Mouse (Mus musculus) cerebellum, adult 18-20 months (tissue): Measurements from ENCODE around the gene Tnfrsf13c.

ENCODE experiments used
- DNase-seq, 2 experiments: peaks; one replicate each; pipeline ENCODE4 v3.0.0; 2021

The Tnfrsf13c gene

GRCm38 (mm10) chr15:82207105-82207459, 17.1 kb downstream of the Tnfrsf13c start:
- peak; percentile 33 to 64 for DNase-seq

GRCm38 (mm10) chr15:82206365-82207104, 17.6 kb downstream of the Tnfrsf13c start:
- DNase-seq, result peak; percentile 95 to 97

GRCm38 (mm10) chr15:82204680-82205371, 19.3 kb downstream of the Tnfrsf13c start:
- DNase-seq, result peak; percentile 20 to 46

- DNase-seq, result peak; percentile 85 to 87
These were observed 20.4 kb downstream of the Tnfrsf13c start for GRCm38 (mm10) chr15:82203611-82204351.

- peak; percentile 35 to 48 for DNase-seq
These were observed 21.1 kb downstream of the Tnfrsf13c start for GRCm38 (mm10) chr15:82203090-82203489.

- peak; percentile 32 to 36 for DNase-seq
These were observed 22.1 kb downstream of the Tnfrsf13c start for GRCm38 (mm10) chr15:82202086-82202485.

GRCm38 (mm10) chr15:82199546-82199945, 24.6 kb downstream of the Tnfrsf13c start:
- DNase-seq, result peak; percentile 37 to 59

- DNase-seq, result no peak
These were observed 25.8 kb downstream of the Tnfrsf13c start for GRCm38 (mm10) chr15:82198342-82198741.

- no peak for DNase-seq
These were observed 26.2 kb downstream of the Tnfrsf13c start for GRCm38 (mm10) chr15:82197937-82198336.

- peak in 1 of 2 experiments; percentile 28 for DNase-seq
These were observed 26.9 kb downstream of the Tnfrsf13c start for GRCm38 (mm10) chr15:82197246-82197750.

GRCm38 (mm10) chr15:82196300-82196699, 27.9 kb downstream of the Tnfrsf13c start:
- DNase-seq, result peak in 1 of 2 experiments; percentile 58

- no peak for DNase-seq
These were observed 31.6 kb downstream of the Tnfrsf13c start for GRCm38 (mm10) chr15:82192617-82193016.

- DNase-seq, result peak in 1 of 2 experiments; percentile 43
These were observed 35.5 kb downstream of the Tnfrsf13c start for GRCm38 (mm10) chr15:82188481-82189240.

- DNase-seq, result no peak
These were observed 36.2 kb downstream of the Tnfrsf13c start for GRCm38 (mm10) chr15:82187924-82188323.

GRCm38 (mm10) chr15:82187401-82187800, 36.8 kb downstream of the Tnfrsf13c start:
- no peak for DNase-seq

GRCm38 (mm10) chr15:82186931-82187330, 37.2 kb downstream of the Tnfrsf13c start:
- DNase-seq, result no peak

GRCm38 (mm10) chr15:82186131-82186530, 38.0 kb downstream of the Tnfrsf13c start:
- DNase-seq, result no peak

GRCm38 (mm10) chr15:82185062-82185783, 38.9 kb downstream of the Tnfrsf13c start:
- no peak for DNase-seq

- DNase-seq, result no peak
These were observed 39.5 kb downstream of the Tnfrsf13c start for GRCm38 (mm10) chr15:82184656-82185055.

GRCm38 (mm10) chr15:82184183-82184582, 40.0 kb downstream of the Tnfrsf13c start:
- DNase-seq, result no peak

GRCm38 (mm10) chr15:82183596-82183995, 40.6 kb downstream of the Tnfrsf13c start:
- no peak for DNase-seq

- DNase-seq, result no peak
These were observed 41.9 kb downstream of the Tnfrsf13c start for GRCm38 (mm10) chr15:82182311-82182710.
